Mouse (Mus musculus) forebrain, embryonic 10.5 days (tissue): ENCODE results near the gene Sik1. TPM values are rescaled to one million over a fixed set of nuclear protein-coding genes. Genes with fewer than 3 reads are reported as not detected.
A peak's percentile ranks its signal among the peaks of the same experiment; 100 is the strongest.

Experiments
- DNase-seq: peaks from one replicate; pipeline ENCODE4 v3.0.0-alpha.2; 2017; ENCODE audit warnings: low spot score; ENCODE audit errors: extremely low spot score
- H3K27ac ChIP-seq: fragments of 300-500 bp; sonication (generic); 2 replicates; pipeline ENCODE4 v1.5.1; 2016; ENCODE audit warnings: mild to moderate bottlenecking
- H3K27me3 ChIP-seq: fragments of 300-500 bp; sonication (generic); 2 replicates; pipeline ENCODE4 v1.6.1; 2016; ENCODE audit warnings: mild to moderate bottlenecking; ENCODE audit not compliant: poor library complexity, severe bottlenecking
- H3K36me3 ChIP-seq: fragments of 300-500 bp; sonication (generic); replicated peaks from 2 replicates; pipeline ENCODE4 v1.6.1; 2016; ENCODE audit warnings: mild to moderate bottlenecking, moderate library complexity
- H3K4me1 ChIP-seq: fragments of 300-500 bp; sonication (generic); 2 replicates; pipeline ENCODE4 v1.6.1; 2016
- H3K4me3 ChIP-seq: fragments of 300-500 bp; sonication (generic); 2 replicates; pipeline ENCODE4 v1.5.1; 2016; ENCODE audit warnings: mild to moderate bottlenecking, moderate library complexity
- H3K9me3 ChIP-seq: fragments of 300-500 bp; sonication (generic); 2 replicates; pipeline ENCODE4 v1.6.1; 2016; ENCODE audit warnings: mild to moderate bottlenecking, moderate library complexity
- WGBS: fragments of 180-500 bp; shearing (Covaris S2); methylation state at CpG from one replicate; pipeline ENCODE4 v1.1.7; 2016; 5-methylcytosine and 5-hydroxymethylcytosine counted together
- polyA plus RNA-seq: library from polyadenylated mRNA; unstranded; fragments of >200 nt; fragmentation: Nextera tagmentation; extraction: Ambion mirVana; gene quantifications from 2 replicates; pipeline ENCODE4 v1.2.1, GENCODE M21; 2016

The Sik1 gene
- polyA plus RNA-seq, 1 experiment from 2014 or later = 10.0 TPM

DNA sequence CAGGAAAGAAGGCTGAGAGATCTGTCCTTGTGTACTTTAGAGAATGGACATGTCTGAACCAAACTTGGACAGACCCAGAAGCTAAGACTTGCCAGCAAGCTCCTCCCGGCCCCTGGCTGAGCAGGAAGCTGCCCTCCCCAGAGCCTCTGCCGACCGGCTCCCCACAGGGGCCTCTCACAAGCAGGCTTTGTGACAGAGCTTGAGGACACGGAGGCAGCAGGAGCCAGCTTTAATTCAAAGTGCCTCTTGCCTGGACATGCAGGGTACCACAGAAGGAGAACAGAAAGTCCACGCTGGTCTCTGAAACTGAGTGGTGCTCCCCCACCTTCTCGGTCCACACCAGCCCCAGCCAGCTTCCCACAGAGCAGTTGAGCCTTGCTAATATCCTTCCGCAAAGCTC lies 21.9 kb downstream of the Sik1 start:
- no peak overlapping the region for H3K4me3 ChIP-seq
- peak overlapping the region; percentile 69 for H3K27ac ChIP-seq
- WGBS = 37% methylated on average over 7 of the region's 7 CpGs

DNA sequence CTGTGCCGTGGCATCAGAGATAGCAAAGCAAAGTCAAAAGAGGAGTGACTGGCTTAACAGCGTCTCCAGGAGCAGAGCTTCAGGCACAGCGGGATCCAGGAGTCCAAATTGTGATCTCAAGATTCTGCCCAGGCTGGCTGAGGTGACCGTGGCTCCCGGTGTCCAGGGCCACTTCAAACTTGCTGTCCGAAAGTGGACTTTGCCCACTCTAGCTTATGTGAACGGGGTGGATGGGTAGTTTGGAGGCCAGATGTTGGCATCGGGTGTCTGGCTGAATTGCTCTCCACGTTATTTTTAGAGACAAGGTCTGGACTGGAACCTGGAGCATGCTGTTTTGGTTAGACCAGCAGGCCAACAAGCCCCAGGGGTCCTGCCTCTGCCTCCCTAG lies 23.0 kb downstream of the Sik1 start:
- 94% methylated on average over 9 of the region's 9 CpGs for WGBS
- Histone ChIP-seq H3K4me1 (peaks cover 42% of the 10 kb centered on the region), H3K9me3 (peaks cover 12% of the 10 kb centered on the region; the same call in 1 of the 2 replicates), H3K36me3 (peaks cover 4% of the 10 kb centered on the region; the same call in 1 of the 2 replicates), H3K27me3 (no peaks in the 10 kb centered on the region), H3K4me3 (no peak overlapping the region), H3K27ac (no peak overlapping the region)
- DNase-seq = no peak

More for the DNA sequence above, 21.9 kb downstream of the Sik1 start:
- Histone ChIP-seq H3K4me1 (peaks cover 43% of the 10 kb centered on the region), H3K36me3 (peaks cover 4% of the 10 kb centered on the region; the same call in 1 of the 2 replicates), H3K9me3 (peaks cover 12% of the 10 kb centered on the region; the same call in 1 of the 2 replicates), H3K27me3 (no peaks in the 10 kb centered on the region)
- DNase-seq = no peak

DNA sequence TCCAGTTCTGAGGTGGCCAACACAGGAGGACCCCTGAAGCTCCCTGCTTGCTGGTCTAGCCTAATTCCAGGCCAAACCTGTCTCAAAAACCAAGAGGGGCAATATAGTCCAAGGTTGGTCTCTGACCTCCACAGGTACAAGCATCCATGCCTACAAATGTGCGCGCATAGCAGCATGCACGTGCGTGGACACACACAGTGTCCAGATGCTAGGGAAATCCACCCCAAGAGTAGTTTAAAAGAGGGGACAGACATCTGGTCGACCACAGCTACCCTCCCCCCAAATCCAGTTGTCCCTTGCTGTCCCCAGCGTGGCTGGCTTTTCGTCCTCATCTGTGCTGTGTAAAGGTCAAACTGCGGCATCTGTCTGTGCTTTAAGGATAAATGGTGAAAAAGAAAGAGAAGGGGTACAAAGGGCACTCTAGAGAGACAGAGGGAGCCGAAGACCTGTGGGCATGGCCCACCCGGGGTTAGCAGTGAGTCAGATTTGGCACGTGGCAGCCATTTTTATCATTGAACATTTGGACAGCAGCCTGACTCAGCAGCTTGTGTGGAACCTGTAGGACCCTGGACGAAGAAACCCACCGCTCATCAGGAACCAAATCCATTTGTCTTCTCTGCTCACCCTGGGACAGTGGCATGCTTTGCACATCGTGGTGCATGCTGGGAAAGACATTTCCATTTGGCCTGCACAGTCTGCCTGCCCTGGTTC lies 23.6 kb downstream of the Sik1 start:
- WGBS = 86% methylated on average over 14 of the region's 14 CpGs
- peaks cover 12% of the 10 kb centered on the region; the same call in 1 of the 2 replicates for H3K9me3 ChIP-seq
- no peaks in the 10 kb centered on the region for H3K27me3 ChIP-seq
- no peak for DNase-seq
- H3K4me3 ChIP-seq = no peak overlapping the region
- H3K27ac ChIP-seq = 0 out of 2 replicates have a peak overlapping the region, but pooled peaks have one; percentile 35
- H3K36me3 ChIP-seq = peaks cover 4% of the 10 kb centered on the region; the same call in 1 of the 2 replicates
- H3K4me1 ChIP-seq = peaks cover 45% of the 10 kb centered on the region

DNA sequence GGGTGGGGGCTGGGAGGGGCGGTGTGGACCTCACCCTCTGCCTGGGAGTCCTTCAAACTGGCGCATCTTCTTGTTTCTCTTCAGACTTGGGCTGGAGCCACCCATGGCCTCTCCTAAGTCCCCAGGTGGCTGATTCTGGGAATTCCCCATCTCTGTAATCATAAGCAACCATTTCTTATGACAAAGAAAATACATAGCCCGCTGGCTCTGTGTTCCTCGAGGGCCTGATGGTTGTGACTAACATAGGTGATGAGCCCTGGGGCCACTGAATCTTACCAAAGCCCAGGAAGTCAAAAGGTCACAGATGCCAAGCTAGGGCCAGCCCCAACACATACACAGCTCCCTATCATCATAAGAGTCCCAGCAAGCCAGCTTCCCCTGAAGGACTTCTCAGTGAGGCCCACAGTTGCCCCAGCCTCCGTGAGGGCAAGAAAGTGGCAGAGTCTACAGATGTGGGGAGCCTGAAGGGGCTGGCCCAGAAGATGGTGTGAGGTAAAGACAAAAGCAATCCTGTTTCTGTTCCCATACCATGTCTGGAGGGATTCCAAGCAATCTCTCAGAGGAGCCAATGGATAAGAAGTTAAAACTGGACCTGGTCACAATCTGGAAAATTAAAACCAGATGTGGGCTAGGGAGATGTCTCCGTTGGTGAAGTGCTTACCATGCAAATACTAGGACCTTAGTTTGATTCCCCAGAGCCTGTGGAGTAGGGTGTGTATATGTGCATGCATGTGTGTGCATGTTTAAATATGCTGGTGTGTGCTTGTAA lies 24.3 kb downstream of the Sik1 start:
- H3K36me3 ChIP-seq = peaks cover 4% of the 10 kb centered on the region; the same call in 1 of the 2 replicates
- peaks cover 12% of the 10 kb centered on the region; the same call in 1 of the 2 replicates for H3K9me3 ChIP-seq
- no peak overlapping the region for H3K4me3 ChIP-seq
- peaks cover 45% of the 10 kb centered on the region for H3K4me1 ChIP-seq
- H3K27ac ChIP-seq = peak overlapping the region; percentile 62
- no peaks in the 10 kb centered on the region for H3K27me3 ChIP-seq
- WGBS = 69% methylated on average over 6 of the region's 6 CpGs
- no peak for DNase-seq

DNA sequence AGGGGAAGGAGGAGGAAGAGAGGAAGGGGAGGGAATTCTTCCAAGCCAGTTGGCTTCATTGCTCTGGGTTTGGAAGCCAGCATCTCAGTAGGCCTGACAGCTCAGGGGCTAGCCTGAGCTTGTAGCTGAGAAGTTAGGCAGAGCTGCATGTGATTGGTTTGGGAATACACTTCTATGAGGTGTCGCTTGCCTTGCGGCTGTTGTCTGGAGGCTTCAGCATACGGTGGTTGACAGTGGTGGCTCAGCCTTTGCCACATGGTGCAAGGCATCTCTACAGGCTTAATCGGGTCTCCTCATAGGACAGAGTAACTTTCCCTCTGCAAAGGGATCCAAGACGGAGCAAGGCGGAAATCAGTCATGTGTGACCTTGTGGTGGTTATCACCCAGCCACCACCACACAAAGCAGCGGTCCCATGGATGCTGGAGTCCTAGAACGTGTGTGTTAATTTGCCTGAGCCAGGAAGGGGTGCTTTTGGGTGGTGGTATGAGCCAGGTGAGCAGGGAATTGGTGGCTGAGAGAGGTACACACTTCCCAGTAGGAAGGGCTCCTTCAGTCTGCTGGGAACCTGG lies 25.0 kb downstream of the Sik1 start:
- Histone ChIP-seq H3K4me1 (peaks cover 45% of the 10 kb centered on the region), H3K27ac (peak overlapping the region; percentile 62), H3K4me3 (no peak overlapping the region), H3K27me3 (no peaks in the 10 kb centered on the region), H3K9me3 (peaks cover 6% of the 10 kb centered on the region; the same call in 1 of the 2 replicates), H3K36me3 (peaks cover 1% of the 10 kb centered on the region; the same call in 1 of the 2 replicates)
- 93% methylated on average over 8 of the region's 8 CpGs for WGBS
- DNase-seq = no peak

DNA sequence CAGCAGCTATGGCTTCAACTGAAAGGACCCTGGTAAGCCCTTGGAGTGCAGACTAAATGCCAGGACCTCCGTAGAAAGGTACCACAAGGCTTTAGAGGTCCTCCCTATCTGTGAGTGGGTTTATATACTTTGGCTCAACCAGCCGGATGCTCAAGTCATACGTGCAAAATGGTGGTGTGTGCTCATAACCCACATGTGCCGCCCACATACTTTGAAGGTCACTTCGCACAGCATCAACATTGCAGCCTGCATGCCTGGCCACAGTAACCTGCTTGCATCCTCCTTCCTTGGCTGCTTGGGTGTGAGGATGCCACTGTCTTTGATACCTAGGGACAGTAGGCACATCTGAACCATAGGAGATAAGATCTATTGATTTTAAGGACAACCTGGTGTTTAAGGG lies 26.7 kb downstream of the Sik1 start:
- H3K4me3 ChIP-seq = no peak overlapping the region
- no peaks in the 10 kb centered on the region for H3K27me3 ChIP-seq
- DNase-seq = no peak
- H3K4me1 ChIP-seq = peaks cover 32% of the 10 kb centered on the region
- WGBS = 94% methylated on average over 5 of the region's 5 CpGs
- H3K27ac ChIP-seq = no peak overlapping the region
- H3K9me3 ChIP-seq = no peaks in the 10 kb centered on the region
- H3K36me3 ChIP-seq = no peaks in the 10 kb centered on the region

DNA sequence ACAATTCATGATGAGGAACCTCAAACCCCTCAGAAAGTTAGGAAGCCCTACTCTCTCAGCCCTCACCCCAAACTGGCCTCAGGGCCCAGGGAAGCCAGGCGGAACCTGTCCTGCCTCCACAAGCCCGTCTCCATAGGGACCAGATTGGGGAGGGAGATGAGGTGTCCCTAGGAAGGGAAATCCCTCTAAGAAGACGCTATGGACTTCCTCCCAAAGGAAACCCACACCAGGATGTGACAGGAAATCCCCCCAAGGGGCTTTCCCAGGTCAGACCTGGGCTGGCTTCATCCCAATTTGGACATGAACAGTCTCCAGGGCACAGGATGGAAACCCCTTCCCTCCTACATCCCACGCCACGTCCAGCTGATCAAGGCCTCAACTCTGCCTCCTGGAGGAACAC lies 27.5 kb downstream of the Sik1 start:
- H3K27me3 ChIP-seq = no peaks in the 10 kb centered on the region
- H3K4me3 ChIP-seq = no peak overlapping the region
- DNase-seq = no peak
- WGBS = 66% methylated on average over 5 of the region's 5 CpGs
- H3K9me3 ChIP-seq = no peaks in the 10 kb centered on the region
- peaks cover 27% of the 10 kb centered on the region for H3K4me1 ChIP-seq
- no peaks in the 10 kb centered on the region for H3K36me3 ChIP-seq
- no peak overlapping the region for H3K27ac ChIP-seq

DNA sequence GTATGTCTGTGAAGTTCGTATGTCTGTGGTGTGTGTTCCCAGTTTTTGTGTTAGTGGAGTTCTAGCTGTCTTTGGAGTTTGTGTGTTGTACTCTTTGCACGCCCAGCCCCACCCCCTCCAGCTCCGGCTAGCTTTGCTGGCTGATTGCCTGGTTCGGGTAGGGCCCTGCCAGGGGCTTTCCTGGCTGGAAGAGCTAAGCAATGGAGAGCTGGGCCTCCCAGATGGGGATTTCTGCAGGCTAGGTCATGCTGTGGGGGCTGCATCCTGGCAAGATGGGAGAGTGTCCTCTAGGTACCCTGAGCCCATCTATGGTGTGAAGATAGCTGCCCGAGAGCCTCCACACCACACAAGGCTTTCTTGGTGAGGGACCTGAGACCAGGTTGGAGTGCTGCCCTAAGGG lies 28.4 kb downstream of the Sik1 start:
- WGBS = 76% methylated on average over 5 of the region's 5 CpGs
- DNase-seq = no peak
- Histone ChIP-seq H3K27ac (peak overlapping the region; percentile 12), H3K4me1 (peaks cover 27% of the 10 kb centered on the region), H3K4me3 (no peak overlapping the region), H3K36me3 (no peaks in the 10 kb centered on the region), H3K27me3 (no peaks in the 10 kb centered on the region), H3K9me3 (no peaks in the 10 kb centered on the region)

DNA sequence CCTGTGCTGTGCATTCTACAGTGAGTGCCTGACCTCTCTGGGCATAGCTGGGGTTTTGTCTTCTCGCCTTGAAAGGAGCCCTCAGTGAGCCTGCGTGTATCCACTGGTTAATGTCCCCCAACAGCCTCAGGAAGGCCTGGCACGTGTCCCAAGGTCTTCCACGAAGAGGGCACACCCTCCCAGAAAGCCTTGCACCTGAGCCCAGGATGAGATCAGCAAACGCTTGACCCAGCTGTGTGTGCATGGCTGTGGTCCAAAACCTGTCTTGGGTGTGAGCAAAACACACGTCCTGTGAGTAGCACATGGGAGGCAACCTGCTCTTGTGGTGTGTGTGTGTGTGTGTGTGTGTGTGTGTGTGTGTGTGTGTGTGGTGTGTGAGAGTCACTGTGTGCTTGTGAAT lies 28.9 kb downstream of the Sik1 start:
- Histone ChIP-seq H3K36me3 (no peaks in the 10 kb centered on the region), H3K4me3 (no peak overlapping the region), H3K9me3 (no peaks in the 10 kb centered on the region), H3K27me3 (no peaks in the 10 kb centered on the region), H3K4me1 (peaks cover 27% of the 10 kb centered on the region), H3K27ac (no peak overlapping the region)
- WGBS = 78% methylated on average over 6 of the region's 6 CpGs
- no peak for DNase-seq

DNA sequence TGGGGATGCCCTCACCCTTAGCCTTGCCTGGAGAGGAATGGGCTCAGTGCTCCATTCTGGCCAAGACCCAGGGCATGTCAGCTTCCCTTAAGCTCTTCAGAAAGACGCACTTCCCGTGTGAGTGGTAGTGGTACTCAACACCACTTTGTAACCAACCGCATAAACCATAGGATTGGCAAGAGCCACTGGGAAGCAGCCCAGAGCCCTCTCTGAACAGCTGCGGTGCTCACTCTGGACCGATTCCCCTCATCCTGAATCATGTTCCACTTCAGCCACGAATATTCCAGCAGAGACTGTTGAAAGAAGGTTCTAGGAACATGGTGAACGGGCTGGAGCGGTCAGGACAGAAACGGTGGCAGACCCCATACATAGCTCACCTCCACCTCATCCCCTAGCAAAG lies 29.9 kb downstream of the Sik1 start:
- no peak overlapping the region for H3K4me3 ChIP-seq
- peaks cover 27% of the 10 kb centered on the region for H3K4me1 ChIP-seq
- H3K27me3 ChIP-seq = no peaks in the 10 kb centered on the region
- WGBS = 94% methylated on average over 9 of the region's 9 CpGs
- H3K27ac ChIP-seq = no peak overlapping the region
- no peaks in the 10 kb centered on the region for H3K36me3 ChIP-seq
- no peaks in the 10 kb centered on the region for H3K9me3 ChIP-seq
- DNase-seq = no peak

DNA sequence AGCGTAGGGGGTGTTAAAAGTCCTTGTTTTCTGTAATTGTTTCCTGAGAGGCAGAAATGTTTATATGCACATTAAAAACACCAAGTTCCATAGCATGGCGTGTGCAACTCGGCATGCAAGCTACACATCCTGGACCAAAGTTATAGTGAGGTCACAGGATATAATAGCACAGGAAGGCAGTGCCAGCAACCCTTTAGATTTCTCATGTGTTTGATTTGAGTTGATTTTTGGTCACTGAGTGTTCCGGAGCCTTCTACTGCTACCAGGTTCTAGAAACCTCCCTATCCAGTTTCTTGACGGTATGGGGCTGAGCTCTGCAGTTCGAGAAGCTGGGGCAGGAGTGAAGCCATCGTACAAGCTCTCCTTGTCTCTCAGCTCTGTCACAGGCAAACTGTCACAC lies 30.8 kb downstream of the Sik1 start:
- H3K27me3 ChIP-seq = no peaks in the 10 kb centered on the region
- WGBS = 89% methylated on average over 7 of the region's 7 CpGs
- H3K27ac ChIP-seq = no peak overlapping the region
- H3K36me3 ChIP-seq = no peaks in the 10 kb centered on the region
- H3K4me3 ChIP-seq = no peak overlapping the region
- no peaks in the 10 kb centered on the region for H3K9me3 ChIP-seq
- no peak for DNase-seq
- H3K4me1 ChIP-seq = peaks cover 35% of the 10 kb centered on the region

DNA sequence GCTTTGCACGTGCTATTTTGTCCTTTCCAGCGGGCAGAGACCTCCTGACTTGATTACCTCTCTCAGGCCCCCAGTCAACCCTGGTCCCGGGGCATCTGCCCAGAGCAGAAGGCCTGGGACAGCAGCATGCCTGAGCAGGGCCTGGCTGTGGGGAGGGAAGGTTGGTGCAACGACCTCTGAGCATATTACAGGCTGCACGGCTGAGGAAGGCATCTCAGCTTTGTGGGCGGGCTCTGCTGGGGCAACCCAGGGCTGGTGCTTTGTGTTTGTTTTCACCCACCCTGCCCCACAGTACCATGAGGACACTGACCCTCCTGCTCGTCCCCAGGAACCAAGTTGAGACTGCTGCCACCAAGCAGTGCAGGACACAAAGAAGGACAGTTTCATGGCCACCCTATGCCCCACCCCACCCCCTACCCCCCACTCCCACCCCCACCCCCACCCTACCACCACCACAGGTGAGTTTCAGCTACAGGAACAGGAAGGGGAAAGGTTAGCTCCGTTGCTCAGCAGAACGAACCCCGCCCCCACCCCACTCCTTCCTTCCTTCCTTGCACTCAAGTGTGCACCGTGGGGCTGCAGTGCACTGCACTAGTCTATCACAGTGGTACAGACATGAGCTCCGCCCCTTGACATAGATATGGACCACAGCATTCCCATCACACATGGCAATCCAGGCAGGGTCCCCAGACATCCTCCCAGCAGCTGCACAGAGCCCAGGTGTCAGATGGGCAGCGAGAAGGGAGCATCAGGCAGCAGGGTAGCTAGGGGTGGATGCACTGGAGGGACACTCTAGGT lies 34.3 kb downstream of the Sik1 start:
- 46% methylated on average over 13 of the region's 13 CpGs for WGBS
- Histone ChIP-seq H3K9me3 (no peaks in the 10 kb centered on the region), H3K36me3 (no peaks in the 10 kb centered on the region), H3K4me1 (peaks cover 52% of the 10 kb centered on the region), H3K27ac (peak overlapping the region; percentile 75), H3K27me3 (peaks cover 7% of the 10 kb centered on the region; the same call in 1 of the 2 replicates), H3K4me3 (no peak overlapping the region)
- no peak for DNase-seq
